Mouse (Mus musculus) neural tube, embryonic 13.5 days (tissue): ENCODE results near the gene Hist1h2af. TPM values are rescaled to one million over a fixed set of nuclear protein-coding genes. Genes with fewer than 3 reads are reported as not detected.
A peak's percentile ranks its signal among the peaks of the same experiment; 100 is the strongest.

Experiments used
- ATAC-seq: fragments of 200-750 bp; cut with Nextera tagmentation; 2 replicates; pipeline ENCODE4 v1.8.0; 2017; ENCODE audit warnings: low read depth, mild to moderate bottlenecking, moderate TSS enrichment, moderate library complexity
- H3K27ac ChIP-seq: fragments of 300-500 bp; sonication (generic); replicated peaks from 2 replicates; pipeline ENCODE4 v1.5.1; 2015; ENCODE audit warnings: moderate library complexity, mild to moderate bottlenecking, inconsistent platforms
- H3K27me3 ChIP-seq: fragments of 300-500 bp; sonication (generic); 2 replicates; pipeline ENCODE4 v1.6.1; 2015; ENCODE audit warnings: mild to moderate bottlenecking, inconsistent platforms
- H3K36me3 ChIP-seq: fragments of 300-500 bp; sonication (generic); 2 replicates; pipeline ENCODE4 v1.6.1; 2015; ENCODE audit warnings: mild to moderate bottlenecking, inconsistent platforms
- H3K4me1 ChIP-seq: fragments of 300-500 bp; sonication (generic); replicated peaks from 2 replicates; pipeline ENCODE4 v1.6.1; 2015; ENCODE audit warnings: inconsistent platforms
- H3K4me2 ChIP-seq: fragments of 300-500 bp; sonication (generic); 2 replicates; pipeline ENCODE4 v1.6.1; 2015; ENCODE audit warnings: inconsistent platforms, mild to moderate bottlenecking, moderate library complexity
- H3K4me3 ChIP-seq: fragments of 300-500 bp; sonication (generic); 2 replicates; pipeline ENCODE4 v1.5.1; 2015; ENCODE audit warnings: mild to moderate bottlenecking, inconsistent platforms
- H3K9ac ChIP-seq: fragments of 300-500 bp; sonication (generic); 2 replicates; pipeline ENCODE4 v1.6.1; 2015; ENCODE audit warnings: moderate library complexity, mild to moderate bottlenecking, inconsistent platforms
- H3K9me3 ChIP-seq: fragments of 300-500 bp; sonication (generic); 2 replicates; pipeline ENCODE4 v1.6.1; 2016; ENCODE audit warnings: inconsistent platforms
- WGBS: fragments of 180-500 bp; shearing (Covaris S2); methylation state at CpG from one replicate; pipeline ENCODE4 v1.1.7; 2015; 5-methylcytosine and 5-hydroxymethylcytosine counted together
- microRNA-seq: library from miRNA; unstranded; fragments of <30 nt; microRNA quantifications from one replicate; pipeline ENCODE4, GENCODE M21; 2016
- polyA plus RNA-seq: library from polyadenylated mRNA; unstranded; fragments of >200 nt; fragmentation: Nextera tagmentation; extraction: Ambion mirVana; gene quantifications from 2 replicates; pipeline ENCODE4 v1.2.1, GENCODE M21; 2015

The Hist1h2af gene
- polyA plus RNA-seq, 1 experiment from 2014 or later = not detected

GRCm38 (mm10) chr13:23576351-23576881, 42.7 kb downstream of the Hist1h2af start:
- H3K36me3 ChIP-seq = no peaks in the 10 kb centered on the region
- ATAC-seq = no peak
- H3K4me1 ChIP-seq = peaks cover 41% of the 10 kb centered on the region
- H3K9me3 ChIP-seq = no peaks in the 10 kb centered on the region
- peak overlapping the region; percentile 42 for H3K4me3 ChIP-seq
- H3K27ac ChIP-seq = peak overlapping the region; percentile 68
- H3K4me2 ChIP-seq = peak overlapping the region; percentile 81
- WGBS = 8% methylated on average over 7 of the region's 7 CpGs
- H3K27me3 ChIP-seq = no peaks in the 10 kb centered on the region
- peak overlapping the region; percentile 78 for H3K9ac ChIP-seq

GRCm38 (mm10) chr13:23576906-23577639, 43.4 kb downstream of the Hist1h2af start:
- H3K36me3 ChIP-seq = no peaks in the 10 kb centered on the region
- peak overlapping the region; percentile 81 for H3K4me2 ChIP-seq
- peak overlapping the region; percentile 78 for H3K9ac ChIP-seq
- 0 out of 2 replicates have a peak overlapping the region, but pooled peaks have one; percentile 42 for H3K4me3 ChIP-seq
- no peak for ATAC-seq
- 54% methylated on average over 6 of the region's 6 CpGs for WGBS
- peaks cover 42% of the 10 kb centered on the region for H3K4me1 ChIP-seq
- no peaks in the 10 kb centered on the region for H3K9me3 ChIP-seq
- no peaks in the 10 kb centered on the region for H3K27me3 ChIP-seq
- H3K27ac ChIP-seq = 0 out of 2 replicates have a peak overlapping the region, but pooled peaks have one; percentile 1

GRCm38 (mm10) chr13:23577835-23578234, 44.1 kb downstream of the Hist1h2af start:
- no peaks in the 10 kb centered on the region for H3K9me3 ChIP-seq
- H3K4me2 ChIP-seq = no peak overlapping the region
- no peaks in the 10 kb centered on the region for H3K27me3 ChIP-seq
- no peaks in the 10 kb centered on the region for H3K36me3 ChIP-seq
- ATAC-seq = no peak
- no peak overlapping the region for H3K9ac ChIP-seq
- H3K27ac ChIP-seq = no peak overlapping the region
- peaks cover 42% of the 10 kb centered on the region for H3K4me1 ChIP-seq
- WGBS = 86% methylated on average over 1 of the region's 1 CpGs
- H3K4me3 ChIP-seq = no peak overlapping the region

GRCm38 (mm10) chr13:23581408-23582218, 47.9 kb downstream of the Hist1h2af start, which contains the start of gene Hist1h4d:
TSS of gene Hist1h4d (plus strand) at chr13:23581598.
- peak within 1 kb of the TSS; percentile 47 for H3K4me3 ChIP-seq
- H3K27ac ChIP-seq = peak within 1 kb of the TSS; percentile 82
- H3K4me2 ChIP-seq = peak within 1 kb of the TSS; percentile 91
- peaks cover 47% of the 10 kb centered on the region for H3K4me1 ChIP-seq
- under 1% methylated on average over 43 of the region's 43 CpGs for WGBS
- H3K9ac ChIP-seq = peak within 1 kb of the TSS; percentile 72
- peak; percentile 88 for ATAC-seq
- no peaks in the 10 kb centered on the region for H3K36me3 ChIP-seq
- no peaks in the 10 kb centered on the region for H3K9me3 ChIP-seq
- H3K27me3 ChIP-seq = no peaks in the 10 kb centered on the region

GRCm38 (mm10) chr13:23582219-23583056, 48.7 kb downstream of the Hist1h2af start:
- H3K9me3 ChIP-seq = no peaks in the 10 kb centered on the region
- H3K4me2 ChIP-seq = peak overlapping the region; percentile 91
- H3K4me3 ChIP-seq = peak overlapping the region; percentile 47
- H3K36me3 ChIP-seq = no peaks in the 10 kb centered on the region
- no peaks in the 10 kb centered on the region for H3K27me3 ChIP-seq
- H3K4me1 ChIP-seq = peaks cover 44% of the 10 kb centered on the region
- H3K9ac ChIP-seq = peak overlapping the region; percentile 72
- ATAC-seq = no peak
- H3K27ac ChIP-seq = peak overlapping the region; percentile 82
- WGBS = 8% methylated on average over 6 of the region's 6 CpGs

DNA sequence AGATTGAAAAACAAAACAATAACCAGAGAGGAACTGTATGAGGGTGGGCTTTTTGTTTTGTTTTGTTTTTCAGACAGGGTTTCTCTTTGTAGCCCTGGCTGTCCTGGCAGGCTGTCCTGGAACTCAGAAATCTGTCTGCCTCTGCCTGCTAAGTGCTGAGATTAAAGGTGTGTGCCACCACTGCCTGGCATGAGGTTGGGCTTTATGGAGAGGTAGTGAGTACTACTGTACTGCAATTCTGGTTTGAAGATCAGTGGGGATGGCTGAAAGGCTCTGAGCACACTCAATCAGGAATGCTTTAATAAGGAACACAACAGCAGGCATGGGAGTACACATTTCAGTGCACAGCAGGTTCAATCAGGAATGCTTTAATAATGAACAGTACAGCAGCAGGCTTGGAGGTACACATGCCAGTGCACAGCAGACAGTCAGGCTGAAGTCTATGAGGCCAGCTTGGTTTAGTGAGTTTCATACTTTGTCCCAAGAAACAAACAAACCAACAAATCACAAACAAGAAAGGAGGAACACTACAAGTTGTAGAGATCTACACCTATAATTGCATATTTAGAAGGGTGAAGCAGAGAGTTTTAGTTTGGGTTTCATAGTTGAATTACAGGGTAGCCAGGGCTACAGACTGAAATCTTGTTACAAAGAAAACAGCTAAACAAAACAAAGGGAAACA, 49.8 kb downstream of the Hist1h2af start:
- Histone ChIP-seq H3K9ac (no peak overlapping the region), H3K27me3 (no peaks in the 10 kb centered on the region), H3K9me3 (no peaks in the 10 kb centered on the region), H3K4me2 (0 out of 2 replicates have a peak overlapping the region, but pooled peaks have one; percentile 7), H3K27ac (peak overlapping the region; percentile 23; the same call in 1 of the 2 replicates), H3K36me3 (no peaks in the 10 kb centered on the region), H3K4me3 (no peak overlapping the region), H3K4me1 (peaks cover 44% of the 10 kb centered on the region)
- ATAC-seq = no peak

Small RNAs within 50 kb of the gene (microRNA-seq; reads per million reads assigned to microRNA genes)
- not detected for gene Gm44297
- not detected for gene Gm44359
- gene Gm44394 = not detected
- gene n-TStga1 = 0.59 reads per million

Other genes with a start within 250 kb of the Hist1h2af start
- gene Zfp322a, start 164.7 kb upstream of the Hist1h2af start, polyA plus RNA-seq = 51.6 and 60.7 TPM in 2 replicates
- gene Abt1, start 110.0 kb upstream of the Hist1h2af start, polyA plus RNA-seq = 9.5 and 10.3 TPM in 2 replicates
- gene Btn1a1, start 68.0 kb upstream of the Hist1h2af start, polyA plus RNA-seq = 0.07 TPM in 1 of 2 replicates, not detected in the other
- 0.12 and 0.21 TPM in 2 replicates for gene Btn2a2, start 45.0 kb upstream of the Hist1h2af start, polyA plus RNA-seq
- gene Hist1h4h, start 2.9 kb upstream of the Hist1h2af start, polyA plus RNA-seq = 2.4 and 2.6 TPM in 2 replicates
- gene Hist1h3g, start 1.5 kb downstream of the Hist1h2af start, polyA plus RNA-seq = 1.1 and 1.3 TPM in 2 replicates
- gene Hist1h2bh, start 9.5 kb downstream of the Hist1h2af start, polyA plus RNA-seq = 0.61 TPM in 1 of 2 replicates, not detected in the other
- gene Hist1h3f, start 10.1 kb downstream of the Hist1h2af start, polyA plus RNA-seq = not detected in 2 replicates
- not detected in 2 replicates for gene Hist1h4f, start 17.7 kb downstream of the Hist1h2af start, polyA plus RNA-seq
- 0.11 and 0.22 TPM in 2 replicates for gene Hist1h1d, start 19.4 kb downstream of the Hist1h2af start, polyA plus RNA-seq
- gene Hist1h3e, start 28.5 kb downstream of the Hist1h2af start, polyA plus RNA-seq = 2.0 and 3.2 TPM in 2 replicates
- gene Hist1h2ae, start 37.3 kb downstream of the Hist1h2af start, polyA plus RNA-seq = 12.3 and 18.7 TPM in 2 replicates
- 2.2 and 3.5 TPM in 2 replicates for gene Hist1h2bg, start 37.5 kb downstream of the Hist1h2af start, polyA plus RNA-seq
- gene Hist1h2bf, start 40.3 kb downstream of the Hist1h2af start, polyA plus RNA-seq = 0.81 and 1.6 TPM in 2 replicates
- 1.2 and 1.3 TPM in 2 replicates for gene Hist1h2ad, start 40.5 kb downstream of the Hist1h2af start, polyA plus RNA-seq
- 0.63 and 2.0 TPM in 2 replicates for gene Hist1h3d, start 41.9 kb downstream of the Hist1h2af start, polyA plus RNA-seq
- gene Hist1h4d, start 47.7 kb downstream of the Hist1h2af start, polyA plus RNA-seq = 37.3 and 43.1 TPM in 2 replicates
- 1.6 and 2.1 TPM in 2 replicates for gene Hist1h2be, start 87.2 kb downstream of the Hist1h2af start, polyA plus RNA-seq
- gene Hist1h1e, start 88.7 kb downstream of the Hist1h2af start, polyA plus RNA-seq = 6.1 and 8.1 TPM in 2 replicates
- gene Hist1h2ac, start 150.0 kb downstream of the Hist1h2af start, polyA plus RNA-seq = 0.40 and 0.66 TPM in 2 replicates
- 25.7 and 28.2 TPM in 2 replicates for gene Hist1h2bc, start 150.3 kb downstream of the Hist1h2af start, polyA plus RNA-seq
- gene Hist1h1t, start 161.9 kb downstream of the Hist1h2af start, polyA plus RNA-seq = not detected in 2 replicates
- gene Hist1h4c, start 164.5 kb downstream of the Hist1h2af start, polyA plus RNA-seq = 2.3 and 2.5 TPM in 2 replicates
- 3.7 and 4.0 TPM in 2 replicates for gene Hfe, start 176.9 kb downstream of the Hist1h2af start, polyA plus RNA-seq
- 12.5 and 13.1 TPM in 2 replicates for gene Hist1h1c, start 204.9 kb downstream of the Hist1h2af start, polyA plus RNA-seq
- 1.5 and 2.7 TPM in 2 replicates for gene Hist1h3c, start 211.7 kb downstream of the Hist1h2af start, polyA plus RNA-seq
- not detected in 2 replicates for gene Hist1h2bb, start 212.8 kb downstream of the Hist1h2af start, polyA plus RNA-seq
- 5.1 and 9.7 TPM in 2 replicates for gene Hist1h2ab, start 217.2 kb downstream of the Hist1h2af start, polyA plus RNA-seq
- gene Hist1h3b, start 218.4 kb downstream of the Hist1h2af start, polyA plus RNA-seq = 0.96 and 2.3 TPM in 2 replicates
- 2.3 TPM in 1 of 2 replicates, not detected in the other for gene Hist1h4b, start 223.1 kb downstream of the Hist1h2af start, polyA plus RNA-seq
- 1.1 TPM in 1 of 2 replicates, not detected in the other for gene Hist1h4a, start 227.3 kb downstream of the Hist1h2af start, polyA plus RNA-seq
- gene Hist1h3a, start 228.5 kb downstream of the Hist1h2af start, polyA plus RNA-seq = 1.1 and 1.5 TPM in 2 replicates
- not detected in 2 replicates for gene Hist1h1a, start 229.8 kb downstream of the Hist1h2af start, polyA plus RNA-seq
- gene Trim38, start 236.0 kb downstream of the Hist1h2af start, polyA plus RNA-seq = not detected in 2 replicates